1 mouse cellular context compared by ENCODE assay signal in the genomic region with DNA sequence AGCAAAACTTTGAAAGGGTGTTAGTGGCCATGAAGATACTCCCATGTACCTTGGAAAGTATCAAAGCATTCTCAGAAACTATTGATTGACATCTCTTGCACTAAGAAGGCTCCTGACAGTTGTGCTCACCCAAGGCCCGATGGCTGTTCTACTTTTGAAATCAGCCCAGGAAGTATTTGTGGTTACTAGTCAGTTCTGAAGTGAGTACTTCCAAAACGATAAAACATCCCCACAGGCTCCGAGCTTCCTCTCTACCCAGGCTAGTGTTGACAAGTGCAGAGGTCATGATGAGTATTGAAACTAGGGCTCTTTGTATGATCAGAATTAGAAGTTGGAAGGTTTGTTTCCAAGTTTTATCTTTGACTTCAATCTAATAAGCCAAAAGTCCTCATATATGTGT.
A peak's percentile ranks its signal among the peaks of the same experiment; 100 is the strongest.
TF ChIP-seq lines count a peak whose summit lies in the region.

No protein-coding gene starts in this region.

TF ChIP-seq in CH12.LX, 34 proteins besides CTCF, POLR2A, EP300 and RAD21 (continued from another document):
- TF ChIP-seq ZMIZ1 (IDR thresholded peaks at IDR 0.05; ENCODE audit: low read depth, low read length) (no peak), JUN (IDR thresholded peaks at IDR 0.05; ENCODE audit: insufficient read depth, low read depth, low read length) (no peak; the same call in 1 of the 2 replicates), ZC3H11A (IDR thresholded peaks at IDR 0.05; ENCODE audit: low read depth, low read length) (no peak), CHD2 (IDR thresholded peaks at IDR 0.05; ENCODE audit: low read length) (no peak), ETS1 (conservative IDR thresholded peaks at IDR 0.05; ENCODE audit: low read depth, low read length) (peak; percentile 47), JUND (conservative IDR thresholded peaks at IDR 0.05; ENCODE audit: low read depth, low read length) (peak; percentile 47; the same call in 1 of the 2 replicates), PAX5 (IDR thresholded peaks at IDR 0.05; ENCODE audit: low read length) (no peak), SMC3 (IDR thresholded peaks at IDR 0.05; ENCODE audit: low read depth, low read length) (no peak), ZNF384 (IDR thresholded peaks at IDR 0.05; ENCODE audit: low read depth, low read length) (no peak), TCF12 (IDR thresholded peaks at IDR 0.05; ENCODE audit: low read depth, low read length) (no peak), MAFK (IDR thresholded peaks at IDR 0.05; ENCODE audit: insufficient replicate concordance, low read length) (peak; percentile 43; the same call in 1 of the 2 replicates), ZKSCAN1 (IDR thresholded peaks at IDR 0.05; ENCODE audit: borderline replicate concordance, low read depth, low read length) (no peak), MYC (IDR thresholded peaks at IDR 0.05; ENCODE audit: low read depth, low read length) (no peak), USF1 (IDR thresholded peaks at IDR 0.05; ENCODE audit: low read depth, low read length) (no peak), E2F4 (IDR thresholded peaks at IDR 0.05; ENCODE audit: insufficient replicate concordance, low read depth, low read length) (no peak)
